Mouse (Mus musculus) brain, embryonic 14.5 days (tissue): ENCODE results near the gene Sbk2. TPM values are rescaled to one million over a fixed set of nuclear protein-coding genes. Genes with fewer than 3 reads are reported as not detected.

Source experiments
- DNase-seq: peaks from one replicate; pipeline ENCODE4 v3.0.0-alpha.2; 2011; ENCODE audit warnings: low read depth
- CTCF ChIP-seq: fragments of 200-500 bp; IDR thresholded peaks from 2 replicates; pipeline ENCODE4 v1.5.1; 2012; ENCODE audit warnings: inconsistent platforms, mild to moderate bottlenecking, moderate library complexity, borderline replicate concordance; ENCODE audit not compliant: insufficient read depth, insufficient read length; ENCODE audit errors: extremely low read depth
- POLR2A ChIP-seq: fragments of 200-500 bp; IDR thresholded peaks from 2 replicates; pipeline ENCODE4 v1.6.1; 2012; ENCODE audit warnings: mild to moderate bottlenecking, inconsistent platforms, borderline replicate concordance; ENCODE audit not compliant: poor library complexity, insufficient read depth, insufficient read length, severe bottlenecking; ENCODE audit errors: extremely low read depth
- polyA plus RNA-seq: library from polyadenylated mRNA; depleted of rRNA; stranded (reverse); fragments of >200 nt; gene quantifications from 2 replicates; pipeline ENCODE4 v1.2.3, GENCODE M21; 2012; rRNA removed

Sbk2 gene
- polyA plus RNA-seq, 1 experiment, result 0.14 TPM

GRCm38 (mm10) chr7:4915669-4916416, 48.4 kb downstream of the Sbk2 start:
- TF ChIP-seq CTCF, result no peak
- TF ChIP-seq POLR2A, result no peak
- DNase-seq, result peak; percentile 77

GRCm38 (mm10) chr7:4915007-4915665, 49.1 kb downstream of the Sbk2 start, which contains the start of gene Zfp628:
Gene Zfp628 (plus strand): TSS chr7:4915217.
- peak; percentile 98 for DNase-seq
- TF ChIP-seq CTCF (no peak), POLR2A (peak; percentile 89)

- TF ChIP-seq CTCF, result no peak
- no peak for TF ChIP-seq POLR2A
- DNase-seq, result peak; percentile 43
Observed at GRCm38 (mm10) chr7:4912248-4912647, 52.0 kb downstream of the Sbk2 start.

GRCm38 (mm10) chr7:4911561-4911960, 52.6 kb downstream of the Sbk2 start:
- TF ChIP-seq POLR2A (no peak), CTCF (peak; percentile 76)
- peak; percentile 66 for DNase-seq

DNA sequence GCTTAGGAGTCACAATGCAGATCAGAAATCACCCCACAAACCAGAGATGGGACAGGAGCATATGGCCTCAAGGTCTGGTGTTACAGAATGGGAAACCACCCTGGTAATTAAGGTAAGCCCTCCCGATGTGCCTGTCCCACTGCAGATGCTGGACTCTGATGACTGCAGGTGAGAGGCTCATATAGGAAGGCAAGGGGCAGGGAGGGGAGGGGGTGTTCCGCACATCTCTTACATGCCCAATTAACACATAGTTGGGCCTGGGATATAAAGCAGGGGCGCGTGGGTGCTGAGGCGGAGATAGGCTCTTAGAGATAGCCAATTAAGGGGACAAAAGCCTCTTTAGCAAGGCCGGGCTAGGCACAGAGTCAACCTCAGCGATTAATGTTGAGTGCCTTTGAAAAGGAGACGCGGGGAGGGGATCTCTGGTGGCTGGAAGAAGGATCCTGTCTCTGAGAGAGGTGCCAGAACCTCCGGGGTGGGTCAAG, 57.7 kb downstream of the Sbk2 start, which contains the start of gene Gm36210:
Gene Gm36210 (minus strand): TSS at position 51 of the 485 bp plus-strand sequence.
- DNase-seq, result peak; percentile 58
- TF ChIP-seq POLR2A (no peak), CTCF (no peak)

DNA sequence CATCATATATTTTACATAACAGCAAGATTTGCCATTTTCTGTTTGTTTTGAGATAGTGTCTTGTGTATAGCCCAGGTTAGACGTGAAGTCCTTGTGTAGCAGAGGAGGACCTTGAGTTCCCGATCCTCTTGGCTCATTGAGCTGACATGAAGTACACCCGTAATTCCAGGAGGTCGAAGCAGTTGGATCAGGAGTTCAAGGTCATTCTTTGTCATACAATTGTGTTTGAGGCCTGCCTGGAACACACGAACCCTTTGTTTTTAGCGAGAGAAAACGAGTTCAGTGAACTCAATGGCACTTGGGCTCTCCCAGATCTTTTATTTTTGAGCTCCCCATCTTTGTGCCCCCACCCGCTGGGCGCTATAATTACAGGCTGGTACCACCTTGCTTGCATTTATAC, 61.8 kb downstream of the Sbk2 start:
- DNase-seq, result no peak
- TF ChIP-seq CTCF, result no peak
- TF ChIP-seq POLR2A, result no peak

DNA sequence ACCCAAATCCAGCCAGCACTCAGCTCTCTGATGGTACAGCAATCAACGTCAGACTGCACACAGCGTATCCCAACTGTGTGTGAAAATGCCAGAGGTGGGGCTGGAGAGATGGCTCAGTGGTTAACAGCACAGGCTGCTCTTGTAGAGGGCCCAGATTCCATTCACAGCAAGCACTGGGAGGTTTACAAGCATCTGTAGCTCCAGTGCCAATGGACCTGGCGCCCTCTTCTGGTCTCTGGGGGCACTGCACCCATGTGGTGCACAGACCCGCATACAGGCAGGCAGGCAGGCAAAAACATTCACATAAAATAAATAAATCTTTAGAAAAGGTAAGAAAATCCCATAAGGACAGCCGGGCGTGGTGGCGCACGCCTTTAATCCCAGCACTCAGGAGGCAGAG, 63.0 kb downstream of the Sbk2 start:
- TF ChIP-seq POLR2A, result no peak
- TF ChIP-seq CTCF, result peak; percentile 53
- DNase-seq, result no peak

DNA sequence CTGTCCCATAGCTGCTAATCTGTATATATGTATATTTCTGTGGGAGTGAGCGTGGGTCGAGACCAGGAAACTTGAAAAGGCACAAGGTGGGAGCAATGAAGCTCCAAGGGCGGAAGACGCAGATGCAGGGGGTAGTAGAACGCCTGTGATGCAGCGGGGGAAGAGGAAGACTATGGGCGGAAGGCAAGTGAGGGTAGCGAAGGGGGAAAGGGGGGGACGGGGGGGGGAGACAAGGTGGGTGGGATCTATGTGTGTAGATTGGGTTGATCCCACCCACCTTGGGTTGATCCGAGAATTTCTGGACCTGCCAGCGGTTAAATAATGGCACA, 63.7 kb downstream of the Sbk2 start:
- TF ChIP-seq CTCF (no peak), POLR2A (no peak)
- DNase-seq, result no peak

- DNase-seq, result peak; percentile 65
- no peak for TF ChIP-seq POLR2A
- peak; percentile 15; the same call in 1 of the 2 replicates for TF ChIP-seq CTCF
Observed at GRCm38 (mm10) chr7:4899649-4900522, 64.3 kb downstream of the Sbk2 start.

GRCm38 (mm10) chr7:4898851-4899648, 65.2 kb downstream of the Sbk2 start:
- DNase-seq, result peak; percentile 48
- TF ChIP-seq CTCF, result no peak

GRCm38 (mm10) chr7:4895186-4895585, 69.0 kb downstream of the Sbk2 start:
- DNase-seq, result no peak
- TF ChIP-seq CTCF (no peak), POLR2A (no peak)

Other genes with a start within 250 kb of the Sbk2 start
- gene Tmem150b, start 239.2 kb downstream of the Sbk2 start, polyA plus RNA-seq, result 0.03 and 0.05 TPM in 2 replicates
- gene Kmt5c, start 224.3 kb downstream of the Sbk2 start, polyA plus RNA-seq, result 197 and 214 TPM in 2 replicates
- gene Cox6b2, start 211.3 kb downstream of the Sbk2 start, polyA plus RNA-seq, result 26.2 and 27.5 TPM in 2 replicates
- gene Fam71e2, start 193.1 kb downstream of the Sbk2 start, polyA plus RNA-seq, result not detected in 2 replicates
- 0.16 and 0.38 TPM in 2 replicates for gene Il11, start 181.5 kb downstream of the Sbk2 start, polyA plus RNA-seq
- not detected in 2 replicates for gene Tmem190, start 181.5 kb downstream of the Sbk2 start, polyA plus RNA-seq
- gene Tmem238, start 174.8 kb downstream of the Sbk2 start, polyA plus RNA-seq, result 3.4 and 5.2 TPM in 2 replicates
- 271 and 404 TPM in 2 replicates for gene Rpl28, start 171.5 kb downstream of the Sbk2 start, polyA plus RNA-seq
- 451 and 626 TPM in 2 replicates for gene Ube2s, start 151.8 kb downstream of the Sbk2 start, polyA plus RNA-seq
- 145 and 170 TPM in 2 replicates for gene Shisa7, start 119.7 kb downstream of the Sbk2 start, polyA plus RNA-seq
- gene Isoc2b, start 94.1 kb downstream of the Sbk2 start, polyA plus RNA-seq, result 2.6 and 3.3 TPM in 2 replicates
- gene Isoc2a, start 87.3 kb downstream of the Sbk2 start, polyA plus RNA-seq, result 6.7 and 9.0 TPM in 2 replicates
- 0.77 and 1.3 TPM in 2 replicates for gene Gm36210, start 57.9 kb downstream of the Sbk2 start, polyA plus RNA-seq
- 16.7 and 21.7 TPM in 2 replicates for gene Zfp628, start 49.2 kb downstream of the Sbk2 start, polyA plus RNA-seq
- 27.3 and 27.9 TPM in 2 replicates for gene Nat14, start 42.4 kb downstream of the Sbk2 start, polyA plus RNA-seq
- gene Ssc5d, start 38.6 kb downstream of the Sbk2 start, polyA plus RNA-seq, result 2.3 and 3.6 TPM in 2 replicates
- 1.1 and 2.0 TPM in 2 replicates for gene Sbk3, start 6.8 kb upstream of the Sbk2 start, polyA plus RNA-seq
- gene Zfp579, start 31.8 kb upstream of the Sbk2 start, polyA plus RNA-seq, result 168 and 190 TPM in 2 replicates
- 11.9 and 18.0 TPM in 2 replicates for gene Zfp524, start 50.0 kb upstream of the Sbk2 start, polyA plus RNA-seq
- gene Fiz1, start 50.3 kb upstream of the Sbk2 start, polyA plus RNA-seq, result 49.9 and 54.5 TPM in 2 replicates
- gene Gm44973, start 51.1 kb upstream of the Sbk2 start, polyA plus RNA-seq, result not detected in 2 replicates
- 43.5 and 52.4 TPM in 2 replicates for gene Zfp865, start 56.0 kb upstream of the Sbk2 start, polyA plus RNA-seq
- 41.4 and 47.8 TPM in 2 replicates for gene Ccdc106, start 56.1 kb upstream of the Sbk2 start, polyA plus RNA-seq
- gene 4632433K11Rik, start 69.7 kb upstream of the Sbk2 start, polyA plus RNA-seq, result not detected in 2 replicates
- gene Zfp784, start 74.0 kb upstream of the Sbk2 start, polyA plus RNA-seq, result 6.8 and 7.6 TPM in 2 replicates
- 61.4 and 88.7 TPM in 2 replicates for gene Zfp580, start 87.1 kb upstream of the Sbk2 start, polyA plus RNA-seq
- gene U2af2, start 97.7 kb upstream of the Sbk2 start, polyA plus RNA-seq, result 404 and 431 TPM in 2 replicates
- gene Epn1, start 115.8 kb upstream of the Sbk2 start, polyA plus RNA-seq, result 176 and 216 TPM in 2 replicates
- gene Rfpl4, start 152.5 kb upstream of the Sbk2 start, polyA plus RNA-seq, result not detected in 2 replicates
- gene Rasl2-9, start 161.5 kb upstream of the Sbk2 start, polyA plus RNA-seq, result 0.14 and 0.37 TPM in 2 replicates
- gene Vmn1r55, start 185.3 kb upstream of the Sbk2 start, polyA plus RNA-seq, result not detected in 2 replicates
- gene Vmn1r56, start 232.3 kb upstream of the Sbk2 start, polyA plus RNA-seq, result not detected in 2 replicates